Mouse (Mus musculus): ENCODE data around the gene Adgrd1.

- TF ChIP-seq EP300 (IDR thresholded peaks at IDR 0.05; ENCODE audit: low read depth), result no peak
- no peak for TF ChIP-seq CTCF (IDR thresholded peaks at IDR 0.05; ENCODE audit: low read depth)
Measured at GRCm38 (mm10) chr5:129052636-129053355, 43.8 kb upstream of the Adgrd1 start.
